Mouse (Mus musculus) heart, embryonic 13.5 days (tissue): ENCODE measurements around the gene Ogfod2. TPM values are rescaled to one million over a fixed set of nuclear protein-coding genes. Genes with fewer than 3 reads are reported as not detected.

Experiments
- ATAC-seq: fragments of 200-750 bp; cut with Nextera tagmentation; 2 replicates; pipeline ENCODE4 v1.8.0; 2017; ENCODE audit warnings: moderate TSS enrichment; ENCODE audit not compliant: insufficient number of reproducible peaks, low FRiP score, low TSS enrichment; ENCODE audit errors: extremely low read depth
- H3K27ac ChIP-seq: fragments of 300-500 bp; sonication (generic); replicated peaks from 2 replicates; pipeline ENCODE4 v1.5.1; 2015; ENCODE audit warnings: moderate library complexity, mild to moderate bottlenecking, inconsistent platforms
- H3K27me3 ChIP-seq: fragments of 300-500 bp; sonication (generic); replicated peaks from 2 replicates; pipeline ENCODE4 v1.6.1; 2015; ENCODE audit warnings: mild to moderate bottlenecking, inconsistent platforms
- H3K36me3 ChIP-seq: fragments of 300-500 bp; sonication (generic); 2 replicates; pipeline ENCODE4 v1.6.1; 2015; ENCODE audit warnings: mild to moderate bottlenecking, inconsistent platforms
- H3K4me1 ChIP-seq: fragments of 300-500 bp; sonication (generic); 2 replicates; pipeline ENCODE4 v1.6.1; 2015; ENCODE audit warnings: inconsistent platforms
- H3K4me2 ChIP-seq: fragments of 300-500 bp; sonication (generic); 2 replicates; pipeline ENCODE4 v1.6.1; 2015; ENCODE audit warnings: inconsistent platforms, mild to moderate bottlenecking, moderate library complexity
- H3K4me3 ChIP-seq: fragments of 300-500 bp; sonication (generic); 2 replicates; pipeline ENCODE4 v1.5.1; 2015; ENCODE audit warnings: moderate library complexity, mild to moderate bottlenecking, inconsistent platforms
- H3K9ac ChIP-seq: fragments of 300-500 bp; sonication (generic); 2 replicates; pipeline ENCODE4 v1.6.1; 2015; ENCODE audit warnings: inconsistent platforms, mild to moderate bottlenecking, moderate library complexity
- H3K9me3 ChIP-seq: fragments of 300-500 bp; sonication (generic); 2 replicates; pipeline ENCODE4 v1.6.1; 2016; ENCODE audit warnings: inconsistent platforms
- WGBS: fragments of 180-500 bp; shearing (Covaris S2); methylation state at CpG from one replicate; pipeline ENCODE4 v1.1.7; 2015; ENCODE audit warnings: mixed read lengths; 5-methylcytosine and 5-hydroxymethylcytosine counted together
- polyA plus RNA-seq: library from polyadenylated mRNA; unstranded; fragments of >200 nt; fragmentation: Nextera tagmentation; extraction: Ambion mirVana; gene quantifications from 2 replicates; pipeline ENCODE4 v1.2.1, GENCODE M21; 2015

Gene Ogfod2
- polyA plus RNA-seq, 1 experiment from 2014 or later = 18.3 TPM

DNA sequence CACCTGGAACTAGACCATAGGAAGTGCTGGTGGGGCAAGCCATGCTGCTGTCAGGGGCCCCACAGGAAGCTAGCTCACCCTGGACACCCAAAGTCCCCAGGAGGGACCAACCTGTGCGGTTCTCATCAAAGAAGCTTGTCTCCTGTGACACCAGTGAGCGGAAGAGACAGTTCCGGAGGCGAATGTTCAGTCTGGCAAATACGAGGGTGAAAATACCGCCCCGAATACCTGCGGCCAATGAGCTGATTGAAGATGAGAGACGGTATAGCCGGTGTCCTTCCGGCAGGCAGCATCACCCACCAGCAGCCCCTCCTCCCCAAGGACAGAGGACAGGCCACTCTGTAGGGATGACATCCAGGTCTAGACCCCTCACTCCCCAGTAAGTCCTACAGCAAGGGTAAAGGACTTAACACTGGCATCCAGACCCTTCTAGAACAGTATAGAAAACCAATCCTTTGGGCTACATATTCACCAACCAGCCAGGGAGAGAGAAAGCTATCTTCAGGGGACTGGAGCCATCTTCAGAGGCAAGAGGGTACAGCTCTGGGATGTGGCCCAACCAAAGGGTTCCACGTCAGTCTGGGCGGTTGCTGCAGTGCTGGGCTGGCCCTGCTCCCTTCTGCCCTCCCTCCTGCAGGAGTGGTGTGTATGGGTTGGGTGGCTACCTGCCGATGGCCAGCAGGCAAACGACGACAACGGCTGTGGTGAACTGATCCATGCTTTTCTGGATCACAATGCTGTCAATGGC is 29.0 kb upstream of the Ogfod2 start:
- H3K27ac ChIP-seq = no peak overlapping the region
- ATAC-seq = no peak

DNA sequence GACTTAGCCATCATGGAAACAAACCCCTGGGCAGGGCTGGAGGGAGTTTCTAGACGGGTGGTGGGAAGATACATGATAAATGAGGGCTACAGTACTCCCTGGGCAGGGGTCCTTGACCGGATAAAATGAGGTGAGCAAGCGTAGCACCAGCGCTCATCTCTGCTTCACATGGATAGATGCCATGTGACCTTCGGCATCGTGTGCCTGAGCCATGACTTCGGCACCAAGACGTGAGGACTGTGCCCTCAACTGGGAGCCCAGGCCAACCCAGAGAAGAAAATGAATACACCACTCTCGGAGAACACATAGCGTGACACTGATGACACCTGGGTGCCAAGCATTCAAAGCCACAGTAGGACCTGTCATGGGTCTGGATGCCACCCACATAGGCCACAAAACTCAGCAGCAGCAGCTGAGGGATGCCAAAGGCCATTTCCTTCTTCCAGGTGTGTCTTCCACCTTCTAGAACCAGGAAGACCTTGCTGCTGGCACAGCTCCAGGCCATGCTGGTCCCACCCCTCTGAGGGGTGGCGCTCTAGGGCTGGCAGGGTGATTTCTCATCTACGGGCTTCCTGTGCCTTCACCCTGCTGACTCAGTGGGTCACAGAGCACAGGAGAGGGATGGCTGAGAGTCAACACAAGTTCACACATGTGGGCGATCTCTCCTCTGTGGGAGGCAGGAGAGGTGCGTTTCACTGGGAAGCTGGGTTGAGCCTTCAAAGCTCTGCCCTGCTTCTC is 28.1 kb upstream of the Ogfod2 start:
- no peak overlapping the region for H3K4me3 ChIP-seq
- no peak overlapping the region for H3K4me2 ChIP-seq
- no peak overlapping the region for H3K9ac ChIP-seq
- H3K27ac ChIP-seq = no peak overlapping the region
- 81% methylated on average over 14 of the region's 14 CpGs for WGBS
- no peaks in the 10 kb centered on the region for H3K9me3 ChIP-seq
- H3K27me3 ChIP-seq = peaks cover 8% of the 10 kb centered on the region
- H3K36me3 ChIP-seq = no peaks in the 10 kb centered on the region
- peaks cover 26% of the 10 kb centered on the region for H3K4me1 ChIP-seq
- no peak for ATAC-seq

More for the DNA sequence above, 29.0 kb upstream of the Ogfod2 start:
- Histone ChIP-seq H3K4me1 (peaks cover 30% of the 10 kb centered on the region), H3K4me2 (no peak overlapping the region), H3K9me3 (no peaks in the 10 kb centered on the region), H3K4me3 (no peak overlapping the region), H3K36me3 (no peaks in the 10 kb centered on the region), H3K9ac (peak overlapping the region; percentile 33; the same call in 1 of the 2 replicates), H3K27me3 (peaks cover 11% of the 10 kb centered on the region)
- 86% methylated on average over 17 of the region's 17 CpGs for WGBS

GRCm38 (mm10) chr5:124084588-124085173 is 27.4 kb upstream of the Ogfod2 start:
- no peak for ATAC-seq
- peaks cover 24% of the 10 kb centered on the region for H3K4me1 ChIP-seq
- H3K36me3 ChIP-seq = no peaks in the 10 kb centered on the region
- no peak overlapping the region for H3K27ac ChIP-seq
- peaks cover 8% of the 10 kb centered on the region for H3K27me3 ChIP-seq
- WGBS = 41% methylated on average over 11 of the region's 11 CpGs
- no peaks in the 10 kb centered on the region for H3K9me3 ChIP-seq
- no peak overlapping the region for H3K4me3 ChIP-seq
- H3K9ac ChIP-seq = no peak overlapping the region
- no peak overlapping the region for H3K4me2 ChIP-seq

- Histone ChIP-seq H3K27ac (no peak overlapping the region), H3K4me2 (no peak overlapping the region), H3K4me1 (peaks cover 17% of the 10 kb centered on the region), H3K9me3 (no peaks in the 10 kb centered on the region), H3K27me3 (peaks cover 8% of the 10 kb centered on the region), H3K9ac (no peak overlapping the region), H3K4me3 (no peak overlapping the region), H3K36me3 (no peaks in the 10 kb centered on the region)
- 58% methylated on average over 3 of the region's 3 CpGs for WGBS
- ATAC-seq = no peak
Observed at GRCm38 (mm10) chr5:124085513-124085912, 26.6 kb upstream of the Ogfod2 start.

GRCm38 (mm10) chr5:124086876-124087275 is 25.2 kb upstream of the Ogfod2 start:
- Histone ChIP-seq H3K4me1 (peaks cover 10% of the 10 kb centered on the region; the same call in 1 of the 2 replicates), H3K36me3 (no peaks in the 10 kb centered on the region), H3K27me3 (peaks cover 8% of the 10 kb centered on the region), H3K4me3 (no peak overlapping the region), H3K27ac (no peak overlapping the region), H3K4me2 (no peak overlapping the region), H3K9ac (no peak overlapping the region), H3K9me3 (no peaks in the 10 kb centered on the region)
- ATAC-seq = no peak
- WGBS = 73% methylated on average over 4 of the region's 4 CpGs

- WGBS = 80% methylated on average over 23 of the region's 23 CpGs
- Histone ChIP-seq H3K27me3 (peaks cover 15% of the 10 kb centered on the region), H3K4me2 (no peak overlapping the region), H3K9ac (no peak overlapping the region), H3K36me3 (no peaks in the 10 kb centered on the region), H3K9me3 (no peaks in the 10 kb centered on the region), H3K4me1 (peaks cover 17% of the 10 kb centered on the region; the same call in 1 of the 2 replicates), H3K27ac (no peak overlapping the region), H3K4me3 (no peak overlapping the region)
- no peak for ATAC-seq
Observed at GRCm38 (mm10) chr5:124089868-124090267, 22.2 kb upstream of the Ogfod2 start.

- Histone ChIP-seq H3K27ac (no peak overlapping the region), H3K4me2 (no peak overlapping the region; the same call in 1 of the 2 replicates), H3K27me3 (peaks cover 8% of the 10 kb centered on the region), H3K4me3 (no peak overlapping the region), H3K9ac (no peak overlapping the region), H3K4me1 (peaks cover 20% of the 10 kb centered on the region), H3K9me3 (no peaks in the 10 kb centered on the region), H3K36me3 (no peaks in the 10 kb centered on the region)
- ATAC-seq = no peak
- 46% methylated on average over 9 of the region's 9 CpGs for WGBS
Observed at GRCm38 (mm10) chr5:124091951-124092406, 20.1 kb upstream of the Ogfod2 start.

- Histone ChIP-seq H3K4me1 (peaks cover 20% of the 10 kb centered on the region), H3K4me2 (no peak overlapping the region), H3K27me3 (peaks cover 10% of the 10 kb centered on the region), H3K9ac (no peak overlapping the region), H3K4me3 (no peak overlapping the region), H3K9me3 (no peaks in the 10 kb centered on the region), H3K36me3 (no peaks in the 10 kb centered on the region), H3K27ac (no peak overlapping the region)
- ATAC-seq = no peak
- 69% methylated on average over 11 of the region's 11 CpGs for WGBS
Observed at GRCm38 (mm10) chr5:124093120-124093794, 18.8 kb upstream of the Ogfod2 start.

DNA sequence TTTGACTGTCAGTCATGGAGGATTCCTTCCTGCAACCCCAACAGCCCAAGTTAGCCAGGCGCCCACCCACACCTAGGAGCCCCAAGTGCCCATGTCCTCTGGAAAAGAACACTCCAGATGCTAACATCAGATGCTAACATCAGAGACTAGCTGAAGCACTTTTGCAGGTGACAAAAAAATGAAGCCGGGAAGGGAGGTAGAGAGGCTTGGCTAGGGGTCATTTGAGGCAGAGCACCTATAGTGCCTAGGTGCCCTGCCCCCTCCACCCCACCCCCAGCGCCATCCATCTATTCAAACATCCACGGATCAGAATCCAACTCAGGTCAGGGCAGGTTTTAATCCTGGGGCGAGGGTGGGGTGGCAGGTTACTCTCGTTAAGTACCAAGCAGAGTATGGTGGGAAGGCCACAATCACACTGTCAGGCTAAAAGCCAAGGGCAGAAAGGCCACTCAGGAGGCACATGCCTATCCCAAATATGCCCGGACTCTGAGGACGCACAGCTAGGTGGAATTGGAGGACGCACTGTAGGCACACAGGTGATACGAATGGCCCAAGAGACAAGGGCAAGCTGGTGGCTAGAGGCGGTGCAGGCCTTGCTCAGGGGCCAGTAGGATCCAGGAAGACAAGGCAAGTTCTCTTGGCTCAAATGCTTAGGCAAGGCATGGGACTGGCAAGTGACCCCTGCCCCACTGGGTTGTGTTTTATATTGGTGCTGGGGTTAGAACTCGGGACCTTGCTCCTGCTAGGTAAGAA is 18.1 kb upstream of the Ogfod2 start:
- no peak overlapping the region for H3K27ac ChIP-seq
- no peak overlapping the region for H3K4me3 ChIP-seq
- H3K9ac ChIP-seq = no peak overlapping the region
- H3K27me3 ChIP-seq = peaks cover 10% of the 10 kb centered on the region
- 90% methylated on average over 12 of the region's 12 CpGs for WGBS
- no peak for ATAC-seq
- peak overlapping the region; percentile 36; the same call in 1 of the 2 replicates for H3K4me2 ChIP-seq
- H3K4me1 ChIP-seq = peaks cover 20% of the 10 kb centered on the region
- H3K36me3 ChIP-seq = no peaks in the 10 kb centered on the region
- no peaks in the 10 kb centered on the region for H3K9me3 ChIP-seq

- Histone ChIP-seq H3K36me3 (no peaks in the 10 kb centered on the region), H3K4me2 (peak overlapping the region; percentile 85), H3K27ac (no peak overlapping the region), H3K27me3 (peaks cover 10% of the 10 kb centered on the region), H3K9ac (peak overlapping the region; percentile 78), H3K9me3 (no peaks in the 10 kb centered on the region), H3K4me3 (peak overlapping the region; percentile 57), H3K4me1 (peaks cover 20% of the 10 kb centered on the region)
- peak; percentile 10; the same call in 1 of the 2 replicates for ATAC-seq
- 16% methylated on average over 19 of the region's 19 CpGs for WGBS
Observed at GRCm38 (mm10) chr5:124095077-124095581, 17.0 kb upstream of the Ogfod2 start.
